Mouse (Mus musculus) embryo, embryonic 10.5 days (tissue): ENCODE data around the gene Cpb2.

Experiments used
- DNase-seq: peaks from one replicate; pipeline ENCODE4 v3.0.0-alpha.2; 2015; ENCODE audit warnings: low spot score

The Cpb2 gene

DNA sequence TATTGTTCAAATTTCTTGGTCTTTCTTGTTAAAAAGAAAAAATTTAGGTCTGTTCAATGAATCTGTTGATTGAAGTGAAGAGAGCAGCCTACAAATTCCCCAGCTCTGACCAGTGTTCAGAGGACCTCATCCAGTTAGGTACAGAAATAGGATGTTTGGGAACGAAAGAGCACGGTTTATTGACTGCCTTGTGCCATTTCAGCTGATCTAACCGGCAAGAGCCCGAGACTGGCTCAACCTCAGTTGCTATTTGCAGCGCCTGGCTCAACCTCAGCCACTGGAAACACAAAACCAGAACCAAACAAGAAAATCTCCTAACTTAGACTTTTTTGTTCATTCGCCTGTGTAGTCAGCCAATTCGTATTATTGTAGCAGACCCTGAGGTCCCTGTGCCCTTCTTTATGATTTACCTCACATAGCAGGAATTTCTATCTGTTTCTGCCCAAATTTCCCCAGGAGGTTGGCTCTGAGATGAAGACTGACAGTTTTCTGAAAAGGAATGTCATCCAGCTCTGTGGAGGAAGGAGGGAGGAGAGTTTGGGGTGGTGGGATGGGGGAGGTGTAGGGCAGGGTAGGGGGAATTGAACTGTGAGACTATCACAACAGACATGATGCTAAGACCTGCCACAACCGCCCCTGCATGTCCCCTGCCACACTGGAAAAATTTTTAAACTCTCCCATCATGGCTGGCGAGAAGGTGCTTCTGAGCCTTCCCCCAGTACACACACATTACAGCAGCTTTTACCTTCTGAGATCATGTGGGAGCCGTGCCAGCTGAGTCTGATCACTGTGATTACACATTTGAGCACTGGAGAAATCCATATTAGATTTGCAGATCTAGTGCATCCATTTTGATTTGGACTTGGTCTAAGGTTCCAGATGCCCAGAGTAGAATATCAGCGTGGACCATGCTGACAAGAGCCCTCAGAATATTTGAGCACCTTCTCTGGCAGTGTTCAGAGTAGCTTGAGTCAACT, 4.2 kb downstream of the Cpb2 start:
- no peak for DNase-seq

DNA sequence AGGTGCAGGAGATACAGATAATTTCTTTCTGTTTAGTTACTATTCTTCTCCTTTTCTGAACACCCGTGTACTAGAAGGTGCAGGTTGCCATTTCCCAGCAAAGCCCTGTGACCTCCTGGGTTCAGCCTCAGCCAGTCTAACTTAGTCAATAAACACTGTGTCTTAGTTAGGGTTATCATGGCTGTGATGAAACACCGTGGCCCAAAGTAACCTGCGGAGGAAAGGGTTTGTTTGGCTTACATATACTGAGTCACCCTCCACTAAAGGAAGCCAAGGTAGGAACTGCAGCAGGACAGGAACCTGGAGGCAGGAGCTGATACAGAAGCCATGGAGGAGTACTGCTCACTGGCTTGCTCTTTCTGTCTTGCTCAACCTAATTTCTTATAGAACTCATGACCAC, 8.3 kb downstream of the Cpb2 start:
- no peak for DNase-seq

DNA sequence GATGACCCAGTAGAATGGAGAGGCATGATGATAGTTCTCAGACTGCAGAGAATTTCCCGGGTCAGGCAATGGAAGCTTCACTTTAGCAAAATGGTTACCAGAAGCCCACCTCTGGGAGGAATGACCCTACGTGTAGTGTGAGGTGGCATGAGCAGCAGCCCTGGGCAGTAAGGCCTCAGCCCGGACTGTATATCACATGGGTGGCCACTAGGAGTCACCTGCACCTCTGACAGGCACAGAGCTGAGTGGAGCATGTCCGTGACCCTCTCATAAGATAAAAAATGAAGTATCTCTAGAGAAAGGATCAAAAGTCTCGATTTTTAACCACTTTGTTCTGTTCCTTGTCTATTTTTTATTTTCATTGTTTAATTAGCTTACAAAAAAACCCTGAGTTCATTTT, 14.4 kb downstream of the Cpb2 start:
- DNase-seq, result peak; percentile 37

DNA sequence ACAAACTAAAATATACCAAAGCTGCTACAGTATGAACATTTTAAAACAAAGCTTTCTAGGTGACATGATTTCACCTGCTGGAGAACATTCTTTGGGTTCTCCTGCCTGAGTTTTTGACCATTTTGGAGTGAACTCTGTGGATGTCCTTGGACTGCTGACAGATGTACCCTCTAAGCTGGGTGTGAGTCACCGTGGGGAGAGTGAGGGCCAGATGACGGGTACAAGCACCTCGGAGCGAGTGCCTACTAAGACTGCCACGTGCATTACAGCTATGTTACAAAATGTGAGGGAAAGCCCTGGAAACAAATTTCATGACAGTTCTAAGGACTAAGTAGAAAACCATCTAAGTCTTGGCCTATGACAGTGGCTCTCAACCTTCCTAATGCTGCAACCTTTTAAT, 27.4 kb downstream of the Cpb2 start:
- DNase-seq, result no peak

DNA sequence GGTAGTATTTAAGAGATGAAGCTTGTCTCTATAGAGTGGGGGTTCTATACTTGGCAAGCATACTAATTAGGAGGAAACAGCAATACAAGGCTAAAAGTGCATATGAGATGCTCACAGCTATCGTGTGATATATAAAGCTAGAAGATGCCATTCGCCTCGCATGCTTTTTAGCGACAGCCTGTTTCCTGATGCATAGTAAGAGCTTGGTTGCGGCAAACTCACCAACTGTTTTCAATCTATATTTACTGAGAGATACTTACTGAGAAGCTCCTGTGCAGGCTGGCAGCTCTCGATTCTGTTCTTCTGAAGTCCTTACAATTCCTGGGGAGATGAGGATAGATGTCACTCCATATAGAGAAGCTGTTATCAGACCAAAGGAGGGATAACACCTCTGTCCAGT, 37.6 kb downstream of the Cpb2 start:
- no peak for DNase-seq

DNA sequence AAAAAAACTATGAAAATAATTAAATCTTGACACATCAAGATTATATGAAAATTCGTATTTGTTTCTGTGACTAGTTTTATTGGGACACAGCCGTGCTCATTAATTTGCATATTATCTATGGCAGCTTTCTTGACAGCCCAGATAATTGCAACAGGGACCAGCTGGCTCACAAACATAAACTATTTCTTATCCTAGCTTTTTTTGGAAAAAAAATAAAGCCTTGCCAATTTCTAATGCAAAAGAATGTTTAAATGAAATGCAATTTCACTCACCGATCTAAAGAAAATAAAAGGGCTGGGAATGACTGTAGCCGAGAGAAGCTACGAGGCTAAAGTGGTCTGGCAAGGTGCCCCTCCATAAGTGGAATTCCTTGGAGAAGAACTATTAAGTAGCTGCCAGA, 38.3 kb downstream of the Cpb2 start:
- no peak for DNase-seq

DNA sequence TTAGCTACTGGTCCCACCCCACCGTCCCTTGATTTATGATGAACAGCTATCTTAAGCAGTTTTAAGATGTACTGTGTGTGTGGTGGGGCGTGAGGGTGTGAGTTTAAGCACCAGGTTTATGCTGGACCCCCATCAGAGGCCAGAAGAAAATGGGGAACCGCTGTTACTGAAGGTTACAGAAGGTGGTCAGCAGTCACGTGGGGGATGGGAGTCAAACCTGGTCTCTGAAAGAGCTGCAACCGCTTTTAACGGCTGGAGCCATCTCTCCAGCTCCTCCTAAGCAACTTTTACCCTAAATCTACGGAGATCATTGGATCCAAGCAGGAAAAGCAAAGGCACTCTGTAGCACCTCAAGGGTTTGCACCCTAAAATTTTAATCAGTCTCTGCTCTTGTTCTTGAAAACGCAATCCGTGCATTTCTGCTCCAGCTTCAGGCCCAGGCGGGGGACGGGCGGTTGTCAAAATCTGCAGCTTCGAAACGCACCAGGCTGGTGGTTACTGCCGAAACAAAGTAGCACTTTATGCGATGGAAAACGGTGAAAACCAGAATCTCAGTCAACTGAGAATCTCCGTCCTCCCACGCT, 41.6 kb downstream of the Cpb2 start:
- peak; percentile 57 for DNase-seq

DNA sequence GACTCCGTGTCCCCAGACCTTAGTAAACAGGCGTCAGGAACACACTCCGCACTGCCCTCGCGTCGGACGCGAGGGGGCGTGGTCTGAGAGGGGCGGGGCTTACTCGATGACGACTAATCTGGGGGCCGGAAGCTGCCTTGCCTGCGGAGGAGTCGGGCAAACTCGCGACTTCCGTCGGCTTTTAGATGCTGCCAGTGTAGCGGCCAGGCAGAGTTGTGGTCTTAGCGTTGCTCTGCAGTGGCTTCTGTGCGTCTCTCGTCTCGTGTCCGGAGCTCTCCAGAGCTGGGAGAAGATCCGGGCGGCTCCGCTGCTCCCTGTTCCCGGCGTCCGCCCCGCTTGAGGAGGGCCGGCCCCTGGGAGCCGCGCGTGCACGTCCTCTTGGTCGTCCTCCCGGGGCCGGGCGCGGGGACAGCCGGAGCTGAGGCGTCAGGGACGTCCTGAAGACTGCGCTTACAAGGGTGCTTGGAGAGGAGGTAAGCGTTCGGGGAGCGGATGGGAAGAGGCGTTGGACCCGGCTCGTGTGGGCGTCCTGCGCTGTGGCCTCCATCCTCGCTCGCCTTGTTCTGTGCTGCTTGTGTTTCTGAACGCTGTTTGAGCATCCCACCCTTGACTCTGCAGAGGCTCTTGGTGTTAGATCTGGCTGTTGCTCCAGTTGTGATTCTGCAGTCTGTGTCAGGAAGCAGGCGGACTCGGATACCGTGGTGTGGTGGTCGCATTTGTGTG, 42.3 kb downstream of the Cpb2 start, which contains the start of gene Zc3h13:
Gene Zc3h13, plus strand, starts transcription at position 181 of the 723 bp plus-strand sequence.
- peak; percentile 95 for DNase-seq

DNA sequence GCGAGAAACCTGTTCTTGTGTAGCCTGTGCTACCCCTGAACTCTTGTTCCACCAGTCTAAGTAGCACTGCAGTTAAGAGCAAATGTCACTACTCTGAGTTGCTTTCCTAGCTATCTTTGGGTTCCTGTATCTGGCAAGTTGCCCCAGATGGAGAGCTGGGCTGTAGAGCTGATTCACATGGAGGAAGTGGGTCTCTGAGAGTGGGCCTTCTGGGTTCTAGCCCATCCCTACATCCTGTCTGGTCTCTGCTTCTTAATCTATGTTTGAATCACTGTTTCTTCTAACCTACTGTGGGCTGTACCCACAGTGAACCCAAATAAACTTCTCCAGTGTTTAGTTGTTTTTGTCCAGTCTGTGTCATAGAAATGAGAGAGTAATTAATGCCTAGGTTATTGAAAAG, 59.0 kb downstream of the Cpb2 start:
- DNase-seq, result no peak

DNA sequence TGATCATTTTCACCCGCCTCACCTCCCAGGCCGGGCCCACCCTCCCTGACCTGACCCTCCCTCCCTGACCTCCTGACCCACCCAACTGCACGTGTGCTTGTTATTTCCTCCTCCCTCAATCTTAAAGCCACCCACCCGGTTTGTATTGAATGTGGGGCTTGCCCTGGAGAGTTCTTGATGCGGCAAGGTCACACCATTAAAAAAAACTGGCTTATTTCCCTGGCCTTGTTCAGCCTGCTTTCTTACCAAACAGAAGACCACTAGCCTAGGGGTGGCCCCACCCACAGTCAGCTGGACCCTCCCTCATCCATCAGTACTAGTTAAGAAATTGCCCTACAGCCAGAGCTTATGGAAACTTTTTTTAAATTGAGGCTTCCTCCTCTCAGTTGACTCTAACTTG, 61.7 kb downstream of the Cpb2 start:
- peak; percentile 2 for DNase-seq

DNA sequence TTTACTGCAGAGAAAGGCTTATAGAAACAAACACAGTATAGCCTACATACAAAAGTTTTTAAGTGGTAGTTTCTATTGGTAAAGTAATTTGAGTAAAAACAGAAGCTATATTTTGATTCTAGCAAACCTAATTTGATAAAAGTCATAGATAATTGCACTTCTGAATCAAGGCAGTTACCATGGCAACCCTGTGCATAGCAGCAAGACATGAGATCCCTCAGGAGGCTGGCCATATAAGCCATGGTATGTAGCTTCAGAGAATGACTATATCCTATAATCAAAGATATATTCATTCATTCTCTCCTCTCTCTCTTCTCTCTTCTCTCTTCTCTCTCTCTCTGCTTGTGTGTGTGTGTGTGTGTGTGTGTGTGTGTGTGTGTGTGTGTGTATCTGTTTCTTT, 65.8 kb downstream of the Cpb2 start:
- DNase-seq, result peak; percentile 8

DNA sequence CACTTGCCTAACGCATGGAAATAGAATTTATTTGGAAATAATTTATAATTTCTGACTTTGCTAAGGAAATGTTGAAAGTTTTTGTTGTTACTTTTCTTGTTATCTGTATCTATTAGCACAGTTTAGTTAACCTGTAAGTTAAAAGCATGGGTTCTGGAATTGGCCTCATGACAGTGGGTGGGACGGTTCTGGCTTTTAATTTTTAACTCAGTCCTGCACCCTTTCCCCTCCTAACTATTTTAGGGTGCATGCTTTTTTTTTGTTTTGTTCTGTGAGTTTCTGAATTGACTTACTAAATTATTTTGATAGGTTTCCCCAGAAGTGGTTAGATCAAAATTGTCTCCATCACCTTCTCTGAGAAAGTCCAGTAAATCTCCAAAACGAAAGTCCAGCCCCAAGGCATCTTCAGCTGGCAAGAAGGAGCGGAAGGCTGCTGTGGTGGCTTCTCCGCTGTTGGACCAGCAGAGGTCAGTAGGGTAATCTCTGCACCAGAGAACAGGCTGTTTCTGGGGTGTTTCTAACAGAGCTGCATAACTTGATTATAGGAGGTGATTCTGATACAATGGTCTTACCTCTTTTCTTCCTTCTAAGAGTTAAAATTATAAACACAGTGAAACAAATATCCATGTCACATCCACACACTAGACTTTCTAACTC, 67.4 kb downstream of the Cpb2 start:
- peak; percentile 59 for DNase-seq

DNA sequence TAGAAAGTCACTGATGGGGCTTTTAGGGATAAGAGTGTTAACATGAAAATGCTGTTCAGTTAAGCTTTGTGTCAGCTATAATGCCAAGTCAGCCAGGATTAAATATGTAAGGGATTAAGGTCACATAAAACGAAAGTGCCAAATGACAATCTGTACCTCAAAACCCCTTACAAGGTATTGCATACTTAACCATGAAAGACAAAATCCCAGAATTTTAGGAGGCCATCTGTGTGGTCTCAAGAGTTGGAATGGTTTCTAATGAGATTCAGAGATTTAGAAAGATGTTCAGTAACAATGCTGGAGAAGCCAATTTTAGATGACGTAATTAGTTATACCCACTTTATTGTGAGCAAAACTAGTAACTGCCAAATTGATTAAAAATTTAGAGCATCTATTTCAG, 72.4 kb downstream of the Cpb2 start:
- no peak for DNase-seq

DNA sequence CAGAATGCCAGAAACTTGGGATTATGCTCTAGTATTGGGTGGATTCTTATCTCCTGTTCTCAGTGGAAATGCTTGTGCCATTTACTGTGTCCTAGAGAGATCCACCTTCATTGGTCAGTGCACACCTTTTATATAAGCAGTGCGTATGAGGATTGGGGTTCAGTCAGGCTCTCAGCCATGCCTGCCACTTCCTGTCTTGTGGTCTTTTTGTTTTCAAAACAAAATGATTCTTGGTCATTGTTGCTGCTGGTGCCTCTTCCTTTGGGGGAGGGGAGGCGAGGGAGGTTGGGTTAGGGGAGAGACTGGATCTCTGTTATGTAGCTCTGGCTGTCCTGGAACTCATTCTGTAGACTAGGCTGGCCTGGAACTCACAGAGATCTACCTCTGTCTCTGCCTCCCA, 76.6 kb downstream of the Cpb2 start:
- DNase-seq, result no peak

DNA sequence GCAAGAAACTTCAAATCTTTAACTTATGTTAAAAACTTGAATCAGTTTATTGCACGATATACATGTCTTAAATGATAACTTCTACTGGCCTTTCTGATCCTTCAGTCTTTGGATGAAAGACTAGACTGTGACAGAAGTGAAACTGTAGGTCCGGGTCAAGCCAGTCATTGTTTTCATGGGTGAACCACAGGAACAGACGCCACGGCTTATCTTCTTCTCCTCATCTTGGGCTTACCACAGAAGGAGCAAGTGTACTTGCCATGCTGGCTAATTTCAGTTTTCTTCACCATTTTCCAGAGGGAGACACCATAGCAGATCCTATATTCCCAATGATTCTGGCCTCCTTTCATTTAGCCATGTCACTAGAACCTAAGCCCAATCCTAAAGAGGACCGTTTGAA, 78.2 kb downstream of the Cpb2 start:
- DNase-seq, result no peak

DNA sequence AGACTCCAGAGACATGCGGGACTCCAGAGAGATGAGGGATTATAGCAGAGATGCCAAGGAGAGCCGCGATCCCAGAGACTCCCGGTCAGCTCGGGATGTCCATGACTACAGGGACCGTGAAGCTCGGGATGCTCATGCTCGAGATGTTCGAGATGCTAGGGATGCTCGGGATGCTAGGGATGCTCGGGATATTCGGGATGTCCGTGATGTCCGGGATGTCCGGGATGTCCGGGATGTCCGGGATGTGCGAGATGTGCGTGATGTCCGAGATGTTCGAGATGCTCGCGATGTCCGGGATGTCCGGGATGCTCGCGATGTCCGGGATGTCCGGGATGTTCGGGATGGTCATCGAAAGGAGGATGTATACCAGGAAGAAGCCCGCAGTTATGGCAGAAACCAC, 81.3 kb downstream of the Cpb2 start:
- no peak for DNase-seq

DNA sequence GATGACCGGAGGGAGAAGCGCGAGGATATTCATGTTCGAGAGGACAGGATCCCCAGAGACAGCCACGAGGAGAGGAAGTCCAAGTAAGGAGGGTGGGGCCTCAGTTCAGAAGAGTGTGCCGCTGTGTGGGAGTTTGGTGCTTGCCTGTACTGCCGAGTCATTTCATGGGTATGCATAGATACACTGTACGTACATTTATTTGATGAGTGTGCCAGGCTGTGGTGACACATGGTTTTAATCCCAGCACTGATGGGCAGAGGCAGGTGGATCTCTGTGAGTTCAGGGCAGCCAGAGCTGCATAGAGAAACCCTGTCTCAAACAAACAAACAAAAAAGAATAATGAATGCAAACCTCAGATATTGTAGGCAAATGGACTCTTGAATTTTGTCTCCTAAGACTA, 86.0 kb downstream of the Cpb2 start:
- no peak for DNase-seq

DNA sequence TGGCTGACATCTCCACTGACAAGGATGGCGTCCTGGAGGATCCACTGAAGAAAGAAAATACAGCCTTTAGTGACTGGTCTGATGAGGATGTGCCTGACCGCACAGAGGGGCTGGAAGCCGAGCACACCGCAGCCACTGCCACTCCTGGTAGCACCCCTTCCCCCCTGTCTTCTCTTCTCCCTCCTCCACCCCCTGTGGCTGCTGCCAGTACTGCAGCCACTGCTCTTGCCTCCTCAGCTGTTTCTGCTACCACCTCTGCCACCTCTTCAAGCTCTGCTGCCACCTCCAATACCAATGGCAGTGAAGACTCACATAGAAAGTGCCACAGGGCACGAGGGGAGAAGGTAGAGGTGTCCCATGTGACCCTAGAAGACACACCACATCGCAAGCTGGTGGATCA, 88.5 kb downstream of the Cpb2 start:
- DNase-seq, result peak; percentile 17
